31 mouse cellular contexts compared by ENCODE assay signal in the genomic region with DNA sequence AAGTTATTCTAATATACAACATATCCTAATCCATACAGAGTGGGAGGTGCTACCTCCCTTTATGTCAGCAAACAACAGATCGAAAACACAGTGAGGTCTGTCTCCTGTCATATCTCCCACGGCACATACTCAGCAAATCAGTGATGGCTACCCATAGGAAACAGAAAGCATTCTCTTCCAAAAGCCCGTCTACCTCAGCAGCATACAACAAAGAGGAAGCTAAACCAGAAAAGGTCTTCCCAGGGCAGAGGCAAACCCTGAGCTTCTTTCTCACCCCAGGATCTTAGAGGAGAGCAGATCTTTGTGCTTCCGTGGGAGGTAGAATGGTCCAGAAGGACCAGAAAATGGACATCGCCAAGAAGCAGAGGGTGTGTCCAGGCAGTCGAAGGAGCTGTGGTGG.
DNase-seq lines count a peak whose midpoint lies in the region; ATAC-seq and TF ChIP-seq lines count a peak whose summit lies in the region.
"Had no signal": no experiment of that assay in that cellular context is flagged by ENCODE, and none has a peak within 500 bp of the region (broad histone marks: within the 10 kb centered on the region; RNA-seq: fewer than 3 reads in every experiment).

No protein-coding gene starts in this region.

- 68% methylated on average over 6 of the region's 6 CpGs for WGBS in liver, adult 2 months
- 59% methylated on average over 6 of the region's 6 CpGs for WGBS in liver, embryonic 11.5 days

- no peaks in the 10 kb centered on the region for H3K36me3 ChIP-seq in liver, adult 2 months (ENCODE audit: control insufficient read depth, insufficient read depth, low read length)
- no peaks in the 10 kb centered on the region for H3K36me3 ChIP-seq in liver, embryonic 11.5 days (ENCODE audit: control insufficient read depth, insufficient read depth, low read length)
- no peaks in the 10 kb centered on the region for H3K36me3 ChIP-seq in megakaryocyte, embryonic 14.5 days (replicated peaks; ENCODE audit: low read length)
- H3K36me3 ChIP-seq: embryonic facial prominence, embryonic 10.5 days; embryonic facial prominence, embryonic 15.5 days; forebrain, embryonic 12.5 days; hindbrain, embryonic 12.5 days; intestine, embryonic 15.5 days; limb, embryonic 10.5 days; limb, embryonic 15.5 days had no signal

- DNase-seq in liver, adult 2 months (ENCODE audit: extremely low read depth, low read depth, low spot score): no peak
- DNase-seq in liver, embryonic 11.5 days (ENCODE audit: low spot score): no peak
- DNase-seq in testis, postnatal 10 days (ENCODE audit: low spot score): peak; percentile 7
- no peak for DNase-seq in testis, postnatal 14 days (ENCODE audit: low spot score)
- no peak for DNase-seq in gastrocnemius, postnatal 10 days
- no peak for DNase-seq in thymus, postnatal 14 days
- DNase-seq: adrenal gland, postnatal 25 days; cerebellum, adult 18-20 months; cerebellum, postnatal 10 days; forebrain, postnatal 0 days; heart, postnatal 36 days; kidney, adult 8-10 months; kidney, postnatal 4 days; liver, postnatal 0 days; midbrain, embryonic 14.5 days; right cerebral cortex, postnatal 25 days; spleen, adult 18-20 months; thymus, adult 2 months; thymus, postnatal 4 days had no signal

- H3K79me2 ChIP-seq in liver, adult 2 months (ENCODE audit: control insufficient read depth, insufficient read depth, low read length): no peaks in the 10 kb centered on the region

- no peak for TF ChIP-seq POLR2A in liver, adult 2 months (IDR thresholded peaks at IDR 0.05; ENCODE audit: extremely low read depth, insufficient read depth, low read length)

- no peak overlapping the region; the same call in 1 of the 2 replicates for H3K4me3 ChIP-seq in liver, adult 2 months (ENCODE audit: insufficient read depth, low read depth, low read length)
- no peak overlapping the region for H3K4me3 ChIP-seq in liver, embryonic 11.5 days (ENCODE audit: low read depth, low read length)
- H3K4me3 ChIP-seq in megakaryocyte, embryonic 14.5 days (replicated peaks): peak overlapping the region; percentile 50
- H3K4me3 ChIP-seq: embryonic facial prominence, embryonic 10.5 days; embryonic facial prominence, embryonic 15.5 days; forebrain, embryonic 12.5 days; hindbrain, embryonic 12.5 days; intestine, embryonic 15.5 days; limb, embryonic 10.5 days; limb, embryonic 15.5 days had no signal

- no peak for ATAC-seq in liver, embryonic 11.5 days (replicated peaks; ENCODE audit: low FRiP score)
- ATAC-seq: CD4-positive, CD25-positive, alpha-beta regulatory T cell, adult 4 months; forebrain, postnatal 0 days; hindbrain, postnatal 0 days; intestine, embryonic 15.5 days; liver, postnatal 0 days had no signal

- TF ChIP-seq CTCF in liver, adult 2 months (IDR thresholded peaks at IDR 0.05; ENCODE audit: low read depth, low read length): no peak

- H3K9ac ChIP-seq in liver, adult 2 months (ENCODE audit: low read depth, low read length): no peak overlapping the region
- no peak overlapping the region for H3K9ac ChIP-seq in liver, embryonic 11.5 days (ENCODE audit: low read depth, low read length)
- H3K9ac ChIP-seq: embryonic facial prominence, embryonic 15.5 days; forebrain, embryonic 12.5 days; forebrain, postnatal 0 days; hindbrain, embryonic 12.5 days; intestine, embryonic 15.5 days; limb, embryonic 15.5 days; liver, postnatal 0 days had no signal

- H3K27ac ChIP-seq in liver, adult 2 months (replicated peaks; ENCODE audit: insufficient read depth, low read depth, low read length): 0 out of 2 replicates have a peak overlapping the region, but pooled peaks have one; percentile 9
- H3K27ac ChIP-seq in liver, embryonic 11.5 days (ENCODE audit: low read depth, low read length): no peak overlapping the region
- H3K27ac ChIP-seq: embryonic facial prominence, embryonic 10.5 days; embryonic facial prominence, embryonic 15.5 days; forebrain, embryonic 12.5 days; hindbrain, embryonic 12.5 days; hindbrain, postnatal 0 days; intestine, embryonic 15.5 days; kidney, postnatal 0 days; limb, embryonic 10.5 days; limb, embryonic 15.5 days had no signal

- H3K27me3 ChIP-seq in liver, adult 2 months (ENCODE audit: control insufficient read depth, insufficient read depth, low read length): no peaks in the 10 kb centered on the region
- no peaks in the 10 kb centered on the region for H3K27me3 ChIP-seq in liver, embryonic 11.5 days (replicated peaks; ENCODE audit: control insufficient read depth, insufficient read depth, low read length)
- peaks cover 3% of the 10 kb centered on the region for H3K27me3 ChIP-seq in megakaryocyte, embryonic 14.5 days (replicated peaks)
- H3K27me3 ChIP-seq: embryonic facial prominence, embryonic 15.5 days; forebrain, embryonic 12.5 days; hindbrain, embryonic 12.5 days; intestine, embryonic 15.5 days; limb, embryonic 15.5 days had no signal

- H3K4me2 ChIP-seq in liver, embryonic 11.5 days: no peak overlapping the region
- H3K4me2 ChIP-seq: embryonic facial prominence, embryonic 15.5 days; forebrain, embryonic 12.5 days; heart, embryonic 11.5 days; hindbrain, embryonic 12.5 days; intestine, embryonic 15.5 days; limb, embryonic 15.5 days had no signal

- H3K9me3 ChIP-seq in liver, embryonic 11.5 days (ENCODE audit: control insufficient read depth, low read length): no peaks in the 10 kb centered on the region
- H3K9me3 ChIP-seq in megakaryocyte, embryonic 14.5 days: no peaks in the 10 kb centered on the region
- H3K9me3 ChIP-seq: embryonic facial prominence, embryonic 10.5 days; embryonic facial prominence, embryonic 15.5 days; forebrain, embryonic 12.5 days; hindbrain, embryonic 12.5 days; intestine, embryonic 15.5 days; limb, embryonic 10.5 days; limb, embryonic 15.5 days had no signal

- no peaks in the 10 kb centered on the region for H3K4me1 ChIP-seq in liver, adult 2 months (ENCODE audit: control insufficient read depth, insufficient read depth, low read length)
- no peaks in the 10 kb centered on the region for H3K4me1 ChIP-seq in liver, embryonic 11.5 days (replicated peaks; ENCODE audit: control insufficient read depth, insufficient read depth, low read length)
- peaks cover 13% of the 10 kb centered on the region for H3K4me1 ChIP-seq in megakaryocyte, embryonic 14.5 days
- H3K4me1 ChIP-seq: embryonic facial prominence, embryonic 15.5 days; forebrain, embryonic 12.5 days; intestine, embryonic 15.5 days had no signal
